Mouse (Mus musculus) cerebellum, adult 2 months (tissue): ENCODE measurements at regions not wholly inside any gene's neighbourhood (a gene's known extent, or its start where the extent isn't known, plus 50 kb on each side); places are given as distances from the start of the nearest gene placed in this dataset.

Experiments
- DNase-seq, 2 experiments: peaks; one replicate each; pipeline ENCODE4 v3.0.0; 2021
- H3K27ac ChIP-seq: fragments of 200-500 bp; 2 replicates; pipeline ENCODE4 v1.5.1; 2012; ENCODE audit warnings: low read length, control low read depth, inconsistent platforms; ENCODE audit not compliant: insufficient read depth
- H3K27me3 ChIP-seq: fragments of 200-500 bp; 2 replicates; pipeline ENCODE4 v1.6.1; 2012; ENCODE audit warnings: inconsistent platforms, mild to moderate bottlenecking, low read length, moderate library complexity; ENCODE audit not compliant: control insufficient read depth, insufficient read depth
- H3K4me1 ChIP-seq: fragments of 200-500 bp; 2 replicates; pipeline ENCODE4 v1.6.1; 2011; ENCODE audit warnings: low read length; ENCODE audit not compliant: control insufficient read depth, insufficient read depth
- H3K4me3 ChIP-seq: fragments of 200-500 bp; replicated peaks from 2 replicates; pipeline ENCODE3; 2011; ENCODE audit warnings: mild to moderate bottlenecking, low read depth, low read length, control low read depth; ENCODE audit not compliant: insufficient read depth
- CTCF ChIP-seq: fragments of 200-500 bp; IDR thresholded peaks from 2 replicates; pipeline ENCODE4 v1.5.1; 2011; ENCODE audit warnings: low read depth, mild to moderate bottlenecking, control low read depth, low read length, moderate library complexity, borderline replicate concordance; ENCODE audit not compliant: insufficient read depth
- POLR2A ChIP-seq: fragments of 200-500 bp; IDR thresholded peaks from 2 replicates; pipeline ENCODE4 v1.6.1; 2011; ENCODE audit warnings: low read length, control low read depth, borderline replicate concordance; ENCODE audit not compliant: insufficient read depth
- WGBS: fragments of 180-500 bp; shearing (Covaris S2); methylation state at CpG from one replicate; pipeline ENCODE4 v1.1.7; 2018; 5-methylcytosine and 5-hydroxymethylcytosine counted together

DNA sequence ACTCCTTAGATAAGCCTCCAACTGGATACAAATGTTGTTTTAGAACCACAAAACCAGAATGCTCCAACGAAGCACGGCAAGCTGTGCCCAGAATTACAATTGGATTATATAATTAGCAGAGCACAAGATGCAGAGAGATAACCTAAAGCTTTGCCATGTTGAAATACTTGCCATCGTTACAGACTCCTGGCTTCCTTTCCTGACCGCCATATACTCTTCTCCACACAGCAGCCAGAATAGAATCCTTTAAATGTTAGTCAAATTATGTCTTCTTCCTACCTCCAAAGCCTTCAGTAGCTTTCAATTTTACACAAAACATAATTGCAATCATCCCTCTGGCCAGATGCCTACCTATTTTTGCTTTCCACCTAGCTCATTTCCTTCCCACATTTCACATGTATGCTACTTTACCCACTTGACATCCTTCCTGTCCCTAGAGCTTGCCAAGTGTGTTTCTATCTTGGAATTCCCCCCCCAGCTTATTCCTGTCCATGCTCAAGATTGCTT, 52.8 kb upstream of the G2e3 start:
- no peaks in the 10 kb centered on the region for H3K27me3 ChIP-seq
- DNase-seq: no peak
- no peak overlapping the region for H3K27ac ChIP-seq
- 60% methylated on average over 4 of the region's 4 CpGs for WGBS
- H3K4me1 ChIP-seq: no peaks in the 10 kb centered on the region
- no peak overlapping the region for H3K4me3 ChIP-seq
- TF ChIP-seq POLR2A: no peak
- no peak for TF ChIP-seq CTCF

DNA sequence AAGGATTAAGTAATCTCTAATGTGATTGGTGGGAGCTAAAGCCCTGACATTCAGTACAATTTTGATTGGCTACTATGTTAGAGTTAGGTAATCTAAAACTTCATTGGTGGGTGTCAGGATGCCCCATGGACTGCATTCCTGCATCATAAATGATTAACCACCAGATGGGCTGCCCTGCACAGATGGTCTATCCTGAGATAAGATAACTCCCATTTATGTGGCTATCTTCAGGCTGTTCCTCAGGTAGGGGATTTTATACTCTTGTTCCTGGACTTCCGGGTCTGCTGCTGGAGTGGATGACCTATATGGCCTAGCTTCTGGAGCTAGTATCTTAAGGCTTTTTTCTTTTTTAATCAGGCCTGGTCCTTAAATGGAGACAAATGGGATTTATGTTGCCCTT, 69.5 kb upstream of the G2e3 start:
- Histone ChIP-seq H3K4me3 (no peak overlapping the region), H3K4me1 (no peaks in the 10 kb centered on the region), H3K27me3 (no peaks in the 10 kb centered on the region), H3K27ac (no peak overlapping the region)
- WGBS: 95% methylated on average over 1 of the region's 1 CpGs
- TF ChIP-seq POLR2A (no peak), CTCF (no peak)
- DNase-seq: no peak

DNA sequence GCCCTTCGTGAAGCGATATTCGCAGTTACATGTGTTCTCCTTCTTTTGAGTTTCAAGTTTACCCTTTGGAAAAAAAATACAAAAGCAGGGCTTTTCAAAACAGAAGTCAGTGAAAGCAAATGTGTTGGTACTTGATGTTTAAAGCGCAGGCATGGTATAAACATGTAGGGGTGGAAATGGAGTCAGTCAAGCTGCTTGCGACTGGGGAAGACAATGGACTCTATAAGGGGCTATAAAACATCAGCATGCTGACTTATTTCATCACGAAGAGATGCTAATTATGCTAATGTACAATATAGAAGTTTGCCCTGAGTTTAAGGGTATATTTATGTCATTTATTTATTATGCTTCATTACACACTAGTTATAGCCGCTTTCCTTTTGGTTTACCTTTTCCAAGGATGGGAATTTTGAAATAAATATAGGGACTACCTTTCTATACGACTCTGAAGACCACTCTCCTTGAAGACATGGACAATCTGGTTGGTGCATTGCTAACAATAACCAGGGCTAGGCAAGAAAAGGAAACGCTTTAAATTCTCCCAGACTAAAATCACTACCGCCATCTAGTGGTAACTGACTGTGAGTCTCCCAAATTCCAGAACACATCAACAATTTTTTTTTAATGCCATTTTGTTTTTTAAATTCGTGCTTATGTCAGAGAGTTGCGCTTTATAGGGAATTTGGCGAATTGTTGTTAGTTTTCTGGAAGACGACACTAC, 71.9 kb upstream of the G2e3 start:
- 51% methylated on average over 14 of the region's 14 CpGs for WGBS
- H3K4me3 ChIP-seq: no peak overlapping the region
- DNase-seq: peak in 1 of 2 experiments; percentile 3
- H3K27ac ChIP-seq: no peak overlapping the region
- no peaks in the 10 kb centered on the region for H3K4me1 ChIP-seq
- no peak for TF ChIP-seq CTCF
- TF ChIP-seq POLR2A: no peak
- H3K27me3 ChIP-seq: no peaks in the 10 kb centered on the region

DNA sequence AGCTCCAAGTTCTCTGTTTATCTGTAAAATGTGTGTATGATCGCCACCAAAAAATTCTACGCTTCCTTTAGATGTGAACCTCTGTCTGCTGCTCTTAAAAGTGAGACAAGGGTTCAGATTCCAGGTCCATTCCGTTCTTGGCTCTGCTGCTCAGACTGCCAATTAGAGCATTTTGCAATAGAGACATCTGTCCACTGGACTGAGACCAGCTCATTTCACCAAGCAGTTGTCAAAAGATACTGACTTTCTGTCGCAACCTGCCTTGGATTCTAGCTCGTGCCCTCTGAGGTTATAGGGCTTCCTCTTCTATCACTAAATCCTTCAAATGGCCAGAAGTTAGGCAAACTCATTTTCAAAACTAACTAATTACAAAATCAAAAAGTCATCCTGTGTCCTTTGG, 74.4 kb upstream of the G2e3 start:
- H3K27ac ChIP-seq: no peak overlapping the region
- no peak for DNase-seq
- no peaks in the 10 kb centered on the region for H3K27me3 ChIP-seq
- no peaks in the 10 kb centered on the region for H3K4me1 ChIP-seq
- no peak for TF ChIP-seq CTCF
- no peak for TF ChIP-seq POLR2A
- WGBS: 36% methylated on average over 5 of the region's 5 CpGs
- H3K4me3 ChIP-seq: no peak overlapping the region

DNA sequence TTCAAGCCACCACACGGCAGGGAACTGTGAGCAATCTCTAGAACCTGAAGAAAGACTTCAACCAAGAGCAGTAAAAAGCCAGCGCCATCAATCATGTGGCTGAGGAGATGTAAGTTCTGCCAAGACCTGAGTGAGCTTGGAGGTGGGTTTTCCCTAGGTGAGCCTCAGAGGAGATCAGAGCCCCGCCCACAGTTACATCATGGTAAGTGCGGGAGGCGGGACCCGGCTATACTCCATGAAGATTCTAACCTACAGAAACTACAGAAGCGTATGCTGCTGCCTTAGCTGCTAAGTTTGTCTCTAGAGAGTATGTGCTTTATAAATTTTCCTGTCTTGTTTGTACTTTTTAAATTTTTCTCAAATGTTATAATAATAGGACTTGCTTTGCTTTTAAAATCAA, 105.0 kb upstream of the G2e3 start:
- DNase-seq: no peak
- Histone ChIP-seq H3K27me3 (no peaks in the 10 kb centered on the region), H3K4me3 (no peak overlapping the region), H3K4me1 (no peaks in the 10 kb centered on the region), H3K27ac (no peak overlapping the region)
- TF ChIP-seq POLR2A: no peak
- no peak for TF ChIP-seq CTCF
- WGBS: 91% methylated on average over 7 of the region's 7 CpGs

DNA sequence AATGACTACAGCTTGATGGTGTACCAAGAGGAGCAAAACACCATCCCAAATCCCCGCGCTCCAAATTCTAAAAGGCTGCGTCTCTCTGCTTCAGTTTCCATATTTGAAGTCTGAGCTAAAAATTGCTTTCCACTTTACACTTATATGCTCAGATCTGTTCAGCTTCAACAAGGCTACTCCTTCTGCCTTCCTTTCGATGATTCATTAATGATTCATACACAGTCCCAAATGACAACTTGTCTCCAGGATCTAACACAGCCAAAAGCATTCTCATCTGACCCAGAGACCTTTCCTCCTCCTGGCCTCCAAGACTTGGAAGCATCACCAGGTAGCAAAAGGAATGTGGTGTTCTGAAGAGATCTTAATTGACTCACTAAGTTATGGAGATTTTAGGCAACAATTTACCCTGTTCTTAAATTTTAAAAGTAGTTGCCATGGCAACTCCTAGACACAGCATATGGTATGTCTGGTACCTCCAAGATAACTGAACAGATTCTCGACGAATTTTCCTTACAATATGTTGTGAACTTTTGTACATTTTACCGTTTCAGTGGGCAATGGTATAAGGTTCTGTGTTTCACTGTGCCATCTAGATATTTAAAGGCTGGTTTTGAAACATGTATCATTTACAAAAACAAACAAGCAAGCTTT, 106.6 kb upstream of the G2e3 start:
- no peak for DNase-seq
- Histone ChIP-seq H3K27ac (no peak overlapping the region), H3K4me3 (no peak overlapping the region), H3K4me1 (no peaks in the 10 kb centered on the region), H3K27me3 (no peaks in the 10 kb centered on the region)
- no peak for TF ChIP-seq POLR2A
- no peak for TF ChIP-seq CTCF
- WGBS: 71% methylated on average over 7 of the region's 7 CpGs

DNA sequence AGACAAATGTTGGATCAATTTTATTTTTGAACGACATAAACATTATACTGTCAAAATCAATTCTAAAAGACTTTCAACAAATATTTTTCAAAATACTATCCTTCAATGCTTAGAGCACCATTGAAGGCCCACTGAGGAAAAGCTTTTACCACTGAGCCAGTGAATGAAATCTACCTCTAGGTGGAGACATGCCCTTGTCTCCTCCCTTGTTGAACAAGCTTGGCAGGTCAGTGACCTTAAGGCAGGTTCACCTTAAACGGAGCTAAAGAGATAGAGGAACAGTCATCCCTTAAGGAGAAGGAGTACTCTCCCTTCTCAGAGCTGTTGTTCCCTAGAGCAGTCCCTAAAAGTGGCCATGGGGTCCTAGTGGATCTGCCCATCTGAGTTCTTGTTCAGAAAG, 136.2 kb upstream of the G2e3 start:
- Histone ChIP-seq H3K4me1 (no peaks in the 10 kb centered on the region), H3K4me3 (no peak overlapping the region), H3K27ac (no peak overlapping the region), H3K27me3 (no peaks in the 10 kb centered on the region)
- 33% methylated on average over 2 of the region's 2 CpGs for WGBS
- no peak for DNase-seq
- TF ChIP-seq CTCF (no peak), POLR2A (no peak)

DNA sequence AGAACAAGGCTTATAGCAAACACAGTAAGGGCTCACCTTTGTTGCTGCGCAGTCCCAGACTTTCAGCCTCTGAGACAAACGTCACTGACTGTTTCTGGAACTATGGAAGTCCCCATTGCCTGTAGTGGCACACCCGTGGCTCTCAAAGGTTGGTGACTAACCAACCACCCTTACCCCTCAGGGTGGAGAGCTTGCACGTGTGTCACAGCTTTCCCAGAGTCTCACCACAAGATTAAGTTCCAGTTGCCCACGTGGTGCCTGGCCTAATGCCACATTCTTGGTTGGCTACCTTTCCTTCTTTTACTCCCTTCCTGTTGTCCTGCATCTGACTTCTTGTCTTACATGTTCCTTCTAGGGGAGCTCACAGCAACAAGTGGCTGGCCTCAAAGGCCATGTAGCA, 151.6 kb upstream of the G2e3 start:
- no peak for DNase-seq
- Histone ChIP-seq H3K4me3 (no peak overlapping the region), H3K4me1 (no peaks in the 10 kb centered on the region), H3K27me3 (no peaks in the 10 kb centered on the region), H3K27ac (no peak overlapping the region)
- TF ChIP-seq CTCF (no peak), POLR2A (no peak)
- 48% methylated on average over 5 of the region's 5 CpGs for WGBS
